Mouse (Mus musculus) kidney, adult 2 months (tissue): ENCODE measurements around the gene Tmem229b.

Source experiments
- CTCF ChIP-seq: fragments of 200-500 bp; conservative IDR thresholded peaks from 2 replicates; pipeline ENCODE4 v1.5.1; 2011; ENCODE audit warnings: low read depth, mild to moderate bottlenecking, control low read depth, low read length, moderate library complexity, mixed read lengths; ENCODE audit not compliant: insufficient read depth, insufficient read length
- POLR2A ChIP-seq: fragments of 200-500 bp; IDR thresholded peaks from one replicate; pipeline ENCODE4 v1.6.1; 2011; ENCODE audit warnings: low read depth, low read length, control low read depth

DNA sequence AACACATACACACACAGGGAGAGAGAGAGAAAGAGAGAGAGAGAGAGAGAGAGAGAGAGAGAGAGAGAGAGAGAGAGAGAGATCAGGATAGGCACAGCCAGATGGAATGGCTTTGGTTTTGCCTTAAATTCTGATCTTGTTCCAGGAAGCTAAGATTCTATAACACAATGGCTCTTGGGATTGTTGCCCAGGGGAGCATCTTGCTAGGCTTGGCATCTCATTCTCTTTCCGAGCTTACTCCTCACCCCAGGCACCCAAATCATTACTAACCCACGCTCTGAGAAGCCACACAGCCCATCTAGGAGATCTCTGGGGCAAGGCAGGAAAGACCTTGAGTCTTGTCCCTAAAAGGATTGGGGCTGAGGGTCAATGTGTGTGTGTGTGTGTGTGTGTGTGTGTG, 33.6 kb downstream of the Tmem229b start:
- TF ChIP-seq CTCF (no peak), POLR2A (no peak)
